Mouse (Mus musculus): ENCODE data around the gene Gins3. TPM values are rescaled to one million over a fixed set of nuclear protein-coding genes. Genes with fewer than 3 reads are reported as not detected.
A peak's percentile ranks its signal among the peaks of the same experiment; 100 is the strongest.

The Gins3 gene
- polyA plus RNA-seq, 1 experiment: 0.61 TPM

GRCm38 (mm10) chr8:95610749-95611148 lies 22.5 kb upstream of the Gins3 start:
- Histone ChIP-seq H3K4me1 (ENCODE audit: control insufficient read depth, insufficient read depth, insufficient read length, low read length) (no peaks in the 10 kb centered on the region), H3K4me3 (ENCODE audit: low read depth, low read length) (no peak overlapping the region), H3K27ac (ENCODE audit: insufficient read depth, low read depth, low read length) (no peak overlapping the region), H3K27me3 (ENCODE audit: control insufficient read depth, insufficient read depth, low read length) (no peaks in the 10 kb centered on the region), H3K36me3 (ENCODE audit: control insufficient read depth, insufficient read depth, low read length) (no peaks in the 10 kb centered on the region)
- TF ChIP-seq CTCF (IDR thresholded peaks at IDR 0.05; ENCODE audit: extremely low read depth, insufficient read length, insufficient replicate concordance, low read depth, low read length): no peak
- TF ChIP-seq POLR2A (IDR thresholded peaks at IDR 0.05; ENCODE audit: low read depth, low read length): no peak
- 27% methylated on average over 14 of the region's 14 CpGs for WGBS

DNA sequence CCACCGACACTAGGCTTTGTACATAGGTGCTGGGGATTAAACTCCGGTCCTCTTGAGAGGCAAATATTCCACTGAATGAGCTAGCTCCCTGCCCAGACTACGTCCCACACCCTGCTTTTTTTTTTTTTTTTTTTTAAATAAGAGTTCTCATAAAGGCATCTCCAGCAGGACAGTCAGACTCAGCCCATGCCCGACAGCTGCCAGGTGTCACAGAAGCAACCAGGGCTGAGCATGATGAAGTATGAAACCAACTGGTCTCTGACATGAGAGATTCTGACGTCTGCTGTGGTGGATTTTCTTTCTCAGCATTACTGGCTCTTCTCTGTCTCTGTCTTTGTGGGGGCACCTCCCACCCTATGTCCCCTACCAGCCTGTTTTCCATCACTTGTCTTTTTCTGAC lies 21.5 kb upstream of the Gins3 start:
- no peaks in the 10 kb centered on the region for H3K36me3 ChIP-seq (ENCODE audit: control insufficient read depth, insufficient read depth, low read length)
- 59% methylated on average over 5 of the region's 5 CpGs for WGBS
- TF ChIP-seq CTCF (IDR thresholded peaks at IDR 0.05; ENCODE audit: extremely low read depth, insufficient read length, insufficient replicate concordance, low read depth, low read length): no peak
- no peak for TF ChIP-seq POLR2A (IDR thresholded peaks at IDR 0.05; ENCODE audit: low read depth, low read length)
- H3K27ac ChIP-seq (ENCODE audit: insufficient read depth, low read depth, low read length): no peak overlapping the region
- H3K27me3 ChIP-seq (ENCODE audit: control insufficient read depth, insufficient read depth, low read length): no peaks in the 10 kb centered on the region
- no peak overlapping the region for H3K4me3 ChIP-seq (ENCODE audit: low read depth, low read length)
- no peaks in the 10 kb centered on the region for H3K4me1 ChIP-seq (ENCODE audit: control insufficient read depth, insufficient read depth, insufficient read length, low read length)

DNA sequence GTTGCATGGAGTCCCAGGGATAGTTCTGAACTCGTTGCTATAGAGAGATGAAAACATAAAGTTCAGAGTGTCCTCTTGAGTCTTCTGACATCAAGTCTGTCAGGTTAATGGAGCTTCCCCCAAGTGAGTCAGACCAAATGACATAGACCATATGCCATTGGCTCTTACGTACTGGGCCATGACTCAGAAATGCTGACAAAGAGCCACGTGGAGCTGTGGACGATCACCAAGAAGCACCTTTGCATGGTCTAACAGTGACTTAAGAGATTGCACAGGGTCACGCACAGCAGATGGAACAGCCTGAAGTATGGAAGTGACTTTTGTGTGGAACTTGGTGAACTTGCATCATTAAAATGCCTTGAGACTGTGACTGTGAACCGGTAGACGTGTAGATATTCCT lies 16.9 kb upstream of the Gins3 start:
- TF ChIP-seq CTCF (IDR thresholded peaks at IDR 0.05; ENCODE audit: extremely low read depth, insufficient read length, insufficient replicate concordance, low read depth, low read length) (no peak), POLR2A (IDR thresholded peaks at IDR 0.05; ENCODE audit: low read depth, low read length) (no peak)
- Histone ChIP-seq H3K4me1 (ENCODE audit: control insufficient read depth, insufficient read depth, insufficient read length, low read length) (no peaks in the 10 kb centered on the region), H3K27me3 (ENCODE audit: control insufficient read depth, insufficient read depth, low read length) (no peaks in the 10 kb centered on the region), H3K36me3 (ENCODE audit: control insufficient read depth, insufficient read depth, low read length) (no peaks in the 10 kb centered on the region), H3K4me3 (ENCODE audit: low read depth, low read length) (no peak overlapping the region), H3K27ac (ENCODE audit: insufficient read depth, low read depth, low read length) (no peak overlapping the region)
- WGBS: 83% methylated on average over 7 of the region's 7 CpGs

DNA sequence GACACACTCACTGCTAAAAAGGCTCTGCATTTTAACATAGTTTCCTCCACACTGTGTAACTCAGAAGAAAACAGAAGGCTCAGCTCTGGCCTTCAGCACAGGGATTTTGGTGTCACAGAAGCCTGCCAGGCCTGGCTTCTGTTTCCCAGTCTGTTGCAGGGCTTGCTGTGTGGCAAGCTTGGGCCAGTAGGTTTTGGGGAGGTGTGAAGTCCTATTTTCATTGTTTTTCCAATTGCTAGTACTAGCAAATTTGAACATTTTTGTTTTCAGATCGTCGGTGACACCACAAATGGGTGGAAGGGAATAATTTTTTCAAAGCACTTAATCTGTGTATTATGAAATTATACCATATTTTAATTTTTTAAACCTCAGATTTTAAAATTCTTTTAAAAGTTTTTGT lies 13.2 kb upstream of the Gins3 start:
- H3K27ac ChIP-seq (ENCODE audit: insufficient read depth, low read depth, low read length): no peak overlapping the region

DNA sequence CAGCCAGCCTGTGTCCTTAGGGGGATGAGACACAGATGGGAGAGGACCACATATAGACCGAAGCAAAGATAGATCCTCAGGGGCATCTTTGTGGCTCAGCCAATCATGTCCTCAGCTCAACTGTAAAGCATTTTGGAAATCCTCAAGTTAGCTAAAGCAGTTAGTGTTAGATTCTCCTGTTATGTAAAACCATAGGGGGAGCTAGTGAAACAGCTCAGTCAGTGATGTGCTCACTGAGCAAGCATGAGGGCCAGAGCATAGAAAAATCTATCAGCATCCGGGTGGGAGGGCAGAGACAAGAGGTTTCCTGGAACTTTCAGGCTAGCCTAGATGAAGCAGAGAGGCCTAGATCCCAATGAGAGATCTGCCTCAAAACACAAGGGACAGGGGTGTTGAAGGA lies 8.4 kb upstream of the Gins3 start:
- Histone ChIP-seq H3K4me1 (ENCODE audit: control insufficient read depth, insufficient read depth, insufficient read length, low read length) (no peaks in the 10 kb centered on the region), H3K4me3 (ENCODE audit: low read depth, low read length) (no peak overlapping the region), H3K27me3 (ENCODE audit: control insufficient read depth, insufficient read depth, low read length) (no peaks in the 10 kb centered on the region), H3K27ac (ENCODE audit: insufficient read depth, low read depth, low read length) (no peak overlapping the region), H3K36me3 (ENCODE audit: control insufficient read depth, insufficient read depth, low read length) (no peaks in the 10 kb centered on the region)
- TF ChIP-seq CTCF (IDR thresholded peaks at IDR 0.05; ENCODE audit: extremely low read depth, insufficient read length, insufficient replicate concordance, low read depth, low read length) (no peak), POLR2A (IDR thresholded peaks at IDR 0.05; ENCODE audit: low read depth, low read length) (no peak)
- 75% methylated on average over 2 of the region's 2 CpGs for WGBS

More for the DNA sequence above, 13.2 kb upstream of the Gins3 start:
- TF ChIP-seq CTCF (IDR thresholded peaks at IDR 0.05; ENCODE audit: extremely low read depth, insufficient read length, insufficient replicate concordance, low read depth, low read length) (no peak), POLR2A (IDR thresholded peaks at IDR 0.05; ENCODE audit: low read depth, low read length) (no peak)
- H3K4me1 ChIP-seq (ENCODE audit: control insufficient read depth, insufficient read depth, insufficient read length, low read length): no peaks in the 10 kb centered on the region
- no peak overlapping the region for H3K4me3 ChIP-seq (ENCODE audit: low read depth, low read length)
- H3K27me3 ChIP-seq (ENCODE audit: control insufficient read depth, insufficient read depth, low read length): no peaks in the 10 kb centered on the region
- 94% methylated on average over 2 of the region's 2 CpGs for WGBS
- H3K36me3 ChIP-seq (ENCODE audit: control insufficient read depth, insufficient read depth, low read length): no peaks in the 10 kb centered on the region

- TF ChIP-seq CTCF (IDR thresholded peaks at IDR 0.05; ENCODE audit: extremely low read depth, insufficient read length, insufficient replicate concordance, low read depth, low read length) (no peak), POLR2A (IDR thresholded peaks at IDR 0.05; ENCODE audit: low read depth, low read length) (no peak)
- WGBS: 86% methylated on average over 6 of the region's 6 CpGs
- H3K4me3 ChIP-seq (ENCODE audit: low read depth, low read length): no peak overlapping the region
- H3K36me3 ChIP-seq (ENCODE audit: control insufficient read depth, insufficient read depth, low read length): no peaks in the 10 kb centered on the region
- peaks cover 4% of the 10 kb centered on the region; the same call in 1 of the 2 replicates for H3K4me1 ChIP-seq (ENCODE audit: control insufficient read depth, insufficient read depth, insufficient read length, low read length)
- no peak overlapping the region for H3K27ac ChIP-seq (ENCODE audit: insufficient read depth, low read depth, low read length)
- no peaks in the 10 kb centered on the region for H3K27me3 ChIP-seq (ENCODE audit: control insufficient read depth, insufficient read depth, low read length)
Measured at GRCm38 (mm10) chr8:95632840-95633239, 413 bp upstream of the Gins3 start.

GRCm38 (mm10) chr8:95634063-95634340 lies 749 bp downstream of the Gins3 start:
- no peak overlapping the region for H3K27ac ChIP-seq (ENCODE audit: insufficient read depth, low read depth, low read length)
- peak overlapping the region; percentile 94 for H3K4me3 ChIP-seq (ENCODE audit: low read depth, low read length)
- WGBS: 6% methylated on average over 6 of the region's 6 CpGs
- H3K27me3 ChIP-seq (ENCODE audit: control insufficient read depth, insufficient read depth, low read length): no peaks in the 10 kb centered on the region
- H3K4me1 ChIP-seq (ENCODE audit: control insufficient read depth, insufficient read depth, insufficient read length, low read length): peaks cover 4% of the 10 kb centered on the region; the same call in 1 of the 2 replicates
- TF ChIP-seq CTCF (IDR thresholded peaks at IDR 0.05; ENCODE audit: extremely low read depth, insufficient read length, insufficient replicate concordance, low read depth, low read length) (no peak), POLR2A (IDR thresholded peaks at IDR 0.05; ENCODE audit: low read depth, low read length) (no peak)
- H3K36me3 ChIP-seq (ENCODE audit: control insufficient read depth, insufficient read depth, low read length): 0 out of 2 replicates have a peak, but pooled peaks cover 2% of the 10 kb centered on the region

DNA sequence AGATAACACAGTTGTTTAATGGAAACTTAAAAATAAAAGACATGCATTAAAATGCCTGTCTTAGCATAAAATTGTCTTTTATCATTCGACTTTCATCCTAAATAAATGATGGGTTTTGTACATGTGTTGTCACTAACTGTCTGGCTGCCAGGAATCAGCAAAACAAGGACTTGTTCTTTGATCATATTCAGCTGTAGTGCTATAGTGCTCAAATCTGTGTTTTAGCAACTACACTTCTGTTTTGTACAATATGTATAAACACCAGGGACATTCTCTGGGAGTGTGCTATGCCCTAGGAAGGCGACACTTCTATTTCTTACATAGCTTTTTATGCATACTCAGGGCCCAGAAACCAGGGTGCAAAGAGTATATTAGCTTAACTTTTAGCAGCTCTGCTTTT lies 11.7 kb downstream of the Gins3 start:
- no peaks in the 10 kb centered on the region for H3K4me1 ChIP-seq (ENCODE audit: control insufficient read depth, insufficient read depth, insufficient read length, low read length)
- no peaks in the 10 kb centered on the region for H3K27me3 ChIP-seq (ENCODE audit: control insufficient read depth, insufficient read depth, low read length)
- H3K36me3 ChIP-seq (ENCODE audit: control insufficient read depth, insufficient read depth, low read length): peaks cover 4% of the 10 kb centered on the region
- TF ChIP-seq POLR2A (IDR thresholded peaks at IDR 0.05; ENCODE audit: low read depth, low read length) (no peak), CTCF (IDR thresholded peaks at IDR 0.05; ENCODE audit: extremely low read depth, insufficient read length, insufficient replicate concordance, low read depth, low read length) (no peak)
- WGBS: 90% methylated on average over 2 of the region's 2 CpGs
- no peak overlapping the region for H3K27ac ChIP-seq (ENCODE audit: insufficient read depth, low read depth, low read length)
- no peak overlapping the region for H3K4me3 ChIP-seq (ENCODE audit: low read depth, low read length)

Measured in small intestine, adult 2 months (tissue).